Mouse (Mus musculus) mesoderm, embryonic 11.5 days (tissue): ENCODE data around the gene Pkd1l2.

ENCODE experiments used
- DNase-seq: peaks from one replicate; pipeline ENCODE4 v3.0.0-alpha.2; 2012; ENCODE audit warnings: low read depth, low spot score

The Pkd1l2 gene

GRCm38 (mm10) chr8:117085521-117085920 lies 3.3 kb upstream of the Pkd1l2 start:
- DNase-seq, result no peak

- no peak for DNase-seq
Observed at GRCm38 (mm10) chr8:117082947-117083559, 804 bp upstream of the Pkd1l2 start.

GRCm38 (mm10) chr8:117079652-117080051 lies 2.6 kb downstream of the Pkd1l2 start:
- DNase-seq, result no peak

GRCm38 (mm10) chr8:117078367-117078926 lies 3.8 kb downstream of the Pkd1l2 start:
- no peak for DNase-seq

GRCm38 (mm10) chr8:117074350-117075182 lies 7.7 kb downstream of the Pkd1l2 start:
- DNase-seq, result no peak

GRCm38 (mm10) chr8:117069708-117070107 lies 12.5 kb downstream of the Pkd1l2 start:
- no peak for DNase-seq

- DNase-seq, result no peak
Observed at GRCm38 (mm10) chr8:117068294-117068693, 14.0 kb downstream of the Pkd1l2 start.

GRCm38 (mm10) chr8:117067396-117067795 lies 14.9 kb downstream of the Pkd1l2 start:
- DNase-seq, result no peak

GRCm38 (mm10) chr8:117066955-117067354 lies 15.3 kb downstream of the Pkd1l2 start:
- no peak for DNase-seq

- DNase-seq, result no peak
Observed at GRCm38 (mm10) chr8:117061180-117061880, 20.9 kb downstream of the Pkd1l2 start.

GRCm38 (mm10) chr8:117060306-117060705 lies 21.9 kb downstream of the Pkd1l2 start:
- no peak for DNase-seq

GRCm38 (mm10) chr8:117059021-117059420 lies 23.2 kb downstream of the Pkd1l2 start:
- no peak for DNase-seq

- DNase-seq, result no peak
Observed at GRCm38 (mm10) chr8:117055097-117055496, 27.2 kb downstream of the Pkd1l2 start.

- no peak for DNase-seq
Observed at GRCm38 (mm10) chr8:117054146-117054545, 28.1 kb downstream of the Pkd1l2 start.

GRCm38 (mm10) chr8:117053135-117054079 lies 28.8 kb downstream of the Pkd1l2 start:
- DNase-seq, result no peak

- DNase-seq, result no peak
Observed at GRCm38 (mm10) chr8:117051316-117051715, 30.9 kb downstream of the Pkd1l2 start.

- no peak for DNase-seq
Observed at GRCm38 (mm10) chr8:117050763-117051162, 31.5 kb downstream of the Pkd1l2 start.

GRCm38 (mm10) chr8:117049444-117049843 lies 32.8 kb downstream of the Pkd1l2 start:
- no peak for DNase-seq

- no peak for DNase-seq
Observed at GRCm38 (mm10) chr8:117043584-117043983, 38.7 kb downstream of the Pkd1l2 start.

GRCm38 (mm10) chr8:117039843-117040242 lies 42.4 kb downstream of the Pkd1l2 start:
- peak; percentile 14 for DNase-seq

GRCm38 (mm10) chr8:117037374-117037935 lies 44.8 kb downstream of the Pkd1l2 start:
- DNase-seq, result no peak
